Mouse (Mus musculus) large intestine, adult 2 months (tissue): ENCODE results near the gene Saa3. TPM values are rescaled to one million over a fixed set of nuclear protein-coding genes. Genes with fewer than 3 reads are reported as not detected.
"Not testable (repeated sequence)": the region's sequence is repeated elsewhere in the genome, so short reads cannot be mapped to it uniquely, and the experiment has no call there.

Experiments used
- DNase-seq: peaks from one replicate; pipeline ENCODE4 v3.0.0-alpha.2; 2012; ENCODE audit warnings: low read depth, low spot score
- WGBS: fragments of 180-500 bp; shearing (Covaris S2); methylation state at CpG from one replicate; pipeline ENCODE4 v1.1.7; 2018; 5-methylcytosine and 5-hydroxymethylcytosine counted together
- polyA plus RNA-seq: library from polyadenylated mRNA; depleted of rRNA; stranded (reverse); fragments of >200 nt; gene quantifications from 2 replicates; pipeline ENCODE4 v1.2.3, GENCODE M21; 2012; rRNA removed

Gene Saa3
- 1.7 and 4.0 TPM in 2 replicates for polyA plus RNA-seq

DNA sequence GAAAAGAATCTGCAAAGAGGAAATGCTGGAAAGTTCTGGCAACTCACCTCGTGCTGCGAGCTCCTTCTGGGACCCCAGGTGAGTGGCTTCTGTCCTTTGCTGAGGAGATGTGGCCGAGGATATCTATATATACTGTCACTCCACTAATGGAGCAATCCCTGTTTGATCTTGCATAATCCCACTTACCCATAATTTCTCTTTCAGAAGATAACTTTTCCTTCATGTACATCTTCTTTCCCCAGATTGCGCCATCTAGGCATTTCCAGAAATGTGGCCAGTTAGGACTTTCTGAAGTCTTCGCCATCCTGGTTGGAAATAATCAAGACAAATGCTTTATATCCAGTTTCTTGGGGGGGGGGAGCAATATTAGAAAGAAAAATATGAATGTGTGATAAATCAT lies at the start of gene Saa3:
Saa3 (minus strand) TSS at position 101 of the 400 bp plus-strand sequence.
- 88% methylated on average over 5 of the region's 5 CpGs for WGBS
- DNase-seq: no peak

DNA sequence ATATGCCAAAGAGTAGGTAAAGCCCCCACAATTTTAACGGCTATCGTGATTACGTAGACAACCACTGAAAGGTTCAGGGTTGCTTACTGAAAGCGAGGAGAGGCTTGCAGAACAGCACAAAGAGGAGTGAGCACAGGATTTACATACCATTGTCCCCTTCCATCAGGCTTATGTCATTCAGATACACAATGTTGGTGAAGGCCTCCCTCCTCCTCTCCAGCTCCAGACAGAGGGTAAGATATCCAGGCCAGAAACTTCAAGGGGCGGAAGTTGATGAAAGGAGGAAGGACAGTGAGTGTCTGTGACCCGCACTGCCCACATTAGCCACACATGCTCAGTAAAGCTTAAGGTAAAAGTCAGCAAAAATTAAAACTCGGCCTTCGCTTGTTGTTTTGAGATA lies 49.2 kb upstream of the Saa3 start:
- 97% methylated on average over 8 of the region's 8 CpGs for WGBS
- DNase-seq: no peak

DNA sequence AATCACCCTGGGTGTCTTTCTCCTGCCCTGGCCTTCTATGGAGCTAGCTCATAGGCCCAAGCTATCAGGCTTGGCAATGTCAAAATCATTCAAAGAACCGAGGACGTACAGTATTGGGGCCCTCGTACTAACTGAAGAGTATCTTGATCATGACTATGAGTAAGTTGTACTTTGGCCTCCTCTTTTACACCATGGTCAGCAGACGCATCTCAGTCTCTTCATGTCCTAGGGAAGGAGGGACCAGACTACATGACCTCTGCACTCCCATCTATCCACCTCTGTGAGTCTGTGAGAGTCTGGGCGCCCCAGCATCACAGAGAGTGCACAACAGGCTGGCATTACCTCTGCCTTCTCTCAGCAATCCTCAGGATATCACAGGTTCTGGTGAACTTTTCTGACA lies 47.1 kb upstream of the Saa3 start:
- WGBS: 88% methylated on average over 5 of the region's 5 CpGs
- DNase-seq: no peak

DNA sequence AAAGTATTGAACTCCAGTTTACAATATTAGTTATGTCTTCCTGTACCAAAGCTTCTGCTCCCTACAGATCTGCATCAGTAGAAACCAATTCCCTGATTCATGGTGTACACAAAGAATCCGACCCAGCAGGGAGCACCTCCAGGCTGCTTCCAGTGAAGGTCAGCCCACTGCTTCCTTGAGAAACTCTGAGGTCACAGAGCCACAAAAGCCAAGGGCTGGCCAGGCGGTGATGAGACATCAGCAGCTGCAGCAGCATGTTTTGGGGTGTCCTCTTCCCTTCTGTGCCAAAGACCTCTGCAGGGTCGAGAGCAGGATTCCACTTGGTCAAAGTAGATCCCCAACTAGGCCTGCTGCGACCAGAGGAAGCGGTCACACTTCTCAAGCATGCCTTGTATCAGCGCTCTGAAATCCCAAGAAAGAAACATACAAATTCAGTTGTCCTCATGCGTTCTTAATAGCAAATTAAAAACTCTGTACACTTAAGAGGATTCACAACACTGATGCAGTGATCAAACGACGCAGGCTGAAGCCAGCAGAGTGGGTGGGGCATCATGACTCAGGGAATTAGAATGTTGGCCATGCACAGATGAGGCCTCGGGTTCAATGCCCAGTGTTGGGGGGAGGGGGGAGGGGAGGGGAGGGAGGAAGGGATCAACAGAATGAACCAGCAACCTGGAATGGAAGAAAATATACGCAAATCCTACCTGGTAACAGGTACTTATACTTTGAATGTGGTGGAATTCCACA lies 45.7 kb upstream of the Saa3 start:
- no peak for DNase-seq
- 65% methylated on average over 11 of the region's 11 CpGs for WGBS

DNA sequence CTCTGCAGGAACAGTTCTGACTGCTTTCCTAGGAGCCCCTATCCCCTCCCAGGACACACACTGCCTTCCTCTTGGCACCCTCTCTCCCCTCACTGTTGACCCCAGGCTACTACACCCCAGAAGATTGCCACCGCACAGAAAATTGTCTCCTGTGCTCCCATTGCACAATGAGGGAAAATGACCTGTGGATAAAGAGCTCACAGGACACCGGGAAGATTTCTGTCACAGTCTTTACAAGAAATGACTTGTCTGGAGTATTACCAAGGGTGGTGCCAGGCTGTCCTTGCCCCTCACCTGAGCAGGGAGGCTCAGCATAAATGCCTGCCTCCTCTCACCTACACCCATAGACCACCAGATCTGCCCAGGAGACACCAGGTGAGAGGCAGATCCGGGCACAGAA lies 36.0 kb upstream of the Saa3 start, which contains the start of gene Saa2:
Saa2 (plus strand) TSS at position 301 of the 400 bp plus-strand sequence.
- WGBS: 56% methylated on average over 3 of the region's 3 CpGs
- DNase-seq: no peak

DNA sequence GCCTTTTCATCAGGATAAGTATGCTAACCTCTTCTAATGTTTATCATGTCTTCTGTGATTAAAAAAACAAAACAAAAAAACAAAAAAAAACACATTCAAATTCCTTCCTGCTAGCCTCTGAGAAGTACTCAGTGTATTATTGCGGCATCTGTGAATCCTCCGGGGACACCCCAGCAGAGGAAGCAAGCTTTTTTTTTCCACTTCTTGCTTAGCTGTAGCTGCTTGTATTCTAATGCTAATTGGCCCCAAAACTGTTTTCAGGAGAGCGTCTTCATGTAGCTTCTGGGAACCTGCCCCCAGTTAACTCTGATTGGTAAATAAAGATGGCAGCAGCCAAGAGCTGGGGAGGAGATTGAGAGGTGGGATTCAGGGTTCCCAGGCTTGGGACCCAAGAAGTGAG lies 33.0 kb upstream of the Saa3 start:
- DNase-seq: no peak
- WGBS: 68% methylated on average over 3 of the region's 3 CpGs

DNA sequence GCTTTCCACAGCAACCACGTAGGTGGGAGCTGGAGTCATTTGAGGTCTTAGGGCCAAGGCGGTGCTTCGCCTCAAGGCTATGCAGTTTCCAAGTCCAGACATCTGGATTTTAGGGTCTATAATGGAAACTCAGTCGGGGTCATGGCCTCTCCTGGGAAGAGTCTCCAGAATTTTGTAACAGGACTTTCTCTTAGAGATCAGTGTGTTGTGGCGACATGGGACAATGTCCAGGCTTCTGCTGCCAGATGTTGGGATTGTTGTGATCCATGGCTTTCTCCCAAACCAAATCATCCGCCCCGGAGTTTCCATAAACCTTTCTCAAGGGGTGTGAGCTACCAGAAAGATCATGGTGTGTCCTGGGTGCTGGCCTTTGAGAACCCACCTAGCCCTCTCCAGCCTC lies 30.9 kb upstream of the Saa3 start:
- 65% methylated on average over 7 of the region's 7 CpGs for WGBS
- no peak for DNase-seq

DNA sequence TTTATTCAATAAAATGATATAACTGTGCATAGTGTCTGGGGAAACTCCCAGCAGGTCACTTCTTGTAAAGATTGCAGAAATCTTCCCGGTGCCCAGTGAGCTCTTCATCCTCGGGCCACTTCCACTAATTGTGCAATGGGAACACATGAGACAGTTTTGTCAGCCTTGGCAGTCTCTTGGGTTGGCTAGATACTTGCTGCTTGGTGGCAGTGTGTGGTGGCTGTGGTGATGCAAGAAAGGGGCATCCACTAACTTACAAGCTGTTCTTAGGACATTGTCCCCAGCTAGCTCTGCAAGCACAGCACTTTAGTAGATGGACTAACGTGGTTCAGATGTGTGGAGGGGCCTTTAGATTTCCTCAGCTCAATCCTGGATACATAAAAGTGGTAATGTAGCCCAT lies 30.3 kb upstream of the Saa3 start:
- WGBS: 69% methylated on average over 3 of the region's 3 CpGs
- no peak for DNase-seq

DNA sequence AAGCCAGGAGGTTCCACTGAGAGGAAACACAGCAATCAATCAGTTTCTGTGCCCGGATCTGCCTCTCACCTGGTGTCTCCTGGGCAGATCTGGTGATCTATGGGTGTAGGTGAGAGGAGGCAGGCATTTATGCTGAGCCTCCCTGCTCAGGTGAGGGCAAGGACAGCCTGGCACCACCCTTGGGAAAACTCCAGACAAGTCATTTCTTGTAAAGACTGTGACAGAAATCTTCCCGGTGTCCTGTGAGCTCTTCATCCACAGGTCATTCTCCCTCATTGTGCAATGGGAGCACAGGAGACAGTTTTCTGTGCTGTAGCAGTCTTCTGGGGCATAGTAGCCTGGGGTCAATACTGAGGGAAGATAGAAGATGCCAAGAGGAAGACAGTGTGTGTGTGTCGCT lies 27.4 kb upstream of the Saa3 start, which contains the start of gene Saa1:
Saa1 (minus strand) TSS at position 101 of the 400 bp plus-strand sequence.
- not testable (repeated sequence) for DNase-seq
- 56% methylated on average over 3 of the region's 3 CpGs for WGBS

DNA sequence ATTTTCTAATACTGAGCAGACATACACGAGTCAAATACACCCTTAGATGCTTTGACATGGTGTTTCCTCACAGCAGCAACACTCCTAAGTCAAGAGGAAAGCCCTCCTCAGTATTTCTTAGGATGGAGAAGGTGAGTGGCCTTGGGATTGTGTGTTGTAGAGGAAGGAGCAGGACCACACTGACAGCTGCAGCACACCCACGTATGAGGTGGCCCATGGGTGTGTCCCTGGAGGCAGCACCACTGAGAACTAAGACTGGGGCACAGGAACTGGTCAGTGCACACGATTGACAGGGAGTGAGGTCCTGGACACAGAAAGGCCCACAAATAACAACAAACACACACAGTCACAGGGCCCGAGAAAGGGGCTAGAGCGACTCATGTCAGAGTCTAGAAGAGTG lies 24.5 kb upstream of the Saa3 start:
- WGBS: 64% methylated on average over 5 of the region's 5 CpGs
- not testable (repeated sequence) for DNase-seq

DNA sequence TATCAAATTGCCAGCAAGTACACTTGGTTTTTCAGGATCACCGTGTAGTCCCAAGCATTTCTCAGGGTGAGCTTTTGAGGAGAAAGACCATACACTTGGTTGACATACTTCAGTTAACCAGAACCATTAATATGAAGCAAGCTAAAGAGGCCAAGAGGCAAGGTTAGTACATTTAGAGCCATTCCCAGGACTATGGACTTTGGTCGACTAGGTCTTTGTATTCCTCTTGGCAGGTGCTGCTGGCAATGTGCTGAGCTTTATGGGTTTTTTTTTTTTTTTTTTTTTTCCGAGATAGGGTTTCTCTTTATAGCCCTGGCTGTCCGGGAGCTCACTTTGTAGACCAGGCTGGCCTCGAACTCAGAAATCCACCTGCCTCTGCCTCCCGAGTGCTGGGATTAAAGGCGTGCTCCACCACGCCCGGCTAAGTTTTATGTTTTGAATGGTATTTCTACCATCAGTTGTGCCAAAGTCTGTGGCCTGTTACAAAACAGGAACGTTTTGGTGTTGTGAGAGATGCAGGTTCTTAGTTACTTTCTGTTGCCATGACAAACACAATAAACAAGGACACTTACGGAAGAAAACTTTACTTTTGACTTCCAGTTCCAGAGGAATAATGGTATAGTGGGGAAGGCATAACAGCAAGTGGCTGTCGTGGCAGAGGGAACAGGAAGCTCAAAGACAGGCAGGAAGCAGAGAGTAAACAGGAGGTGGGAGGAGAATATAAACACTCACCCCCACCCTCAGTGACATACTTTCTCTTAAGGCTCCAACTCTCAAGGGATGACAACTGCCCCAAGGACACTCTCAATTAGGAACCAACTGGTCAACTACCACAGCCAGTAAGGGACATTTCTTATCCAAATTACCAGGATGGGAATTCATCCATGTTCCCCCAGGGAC lies 23.3 kb upstream of the Saa3 start:
- 25% methylated on average over 12 of the region's 12 CpGs for WGBS
- DNase-seq: peak; percentile 85

DNA sequence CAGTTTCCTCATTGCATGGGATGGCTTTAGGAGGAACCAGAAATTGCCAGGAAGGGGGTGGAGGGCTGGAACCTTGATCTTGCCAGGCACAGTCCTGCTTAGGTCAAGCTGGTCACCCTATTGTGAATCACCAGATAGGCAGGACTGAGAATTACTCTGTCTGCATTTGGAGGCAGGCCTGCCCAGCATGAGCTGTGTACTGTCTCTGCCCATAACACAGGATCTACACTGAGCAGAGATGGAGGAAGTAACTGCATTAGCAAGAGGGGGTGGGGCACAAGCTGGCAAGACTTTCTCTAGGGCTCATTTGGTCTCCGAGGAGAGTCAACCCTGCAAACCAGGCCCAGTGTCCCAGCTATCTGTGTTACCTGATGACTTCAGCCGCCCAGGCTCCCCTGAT lies 19.5 kb upstream of the Saa3 start:
- peak; percentile 73 for DNase-seq

DNA sequence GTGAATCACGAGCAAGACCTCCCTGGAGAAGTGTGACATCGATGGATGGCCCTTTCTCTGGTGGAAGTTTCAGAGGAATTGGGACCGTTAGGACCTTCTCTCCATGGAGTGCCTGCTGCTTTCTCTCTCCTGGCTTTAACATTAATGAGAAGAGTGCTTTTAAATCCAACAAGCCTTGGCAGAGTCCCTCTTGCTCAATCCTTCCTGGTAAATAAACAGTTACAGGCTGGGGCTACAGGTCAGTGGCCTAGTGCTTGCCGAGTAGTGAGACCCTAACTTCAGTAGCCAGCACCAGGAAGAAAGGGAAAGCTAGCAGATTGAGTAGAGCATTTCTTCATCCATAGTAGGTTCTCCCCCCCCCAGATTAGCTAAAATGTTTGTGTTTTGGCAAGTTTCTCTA lies 17.0 kb upstream of the Saa3 start, which contains the start of gene Saa4:
Saa4 (minus strand) TSS at position 146 of the 400 bp plus-strand sequence.
- WGBS: 84% methylated on average over 4 of the region's 4 CpGs
- no peak for DNase-seq

More for the DNA sequence above, 19.5 kb upstream of the Saa3 start:
- WGBS: 60% methylated on average over 2 of the region's 2 CpGs

DNA sequence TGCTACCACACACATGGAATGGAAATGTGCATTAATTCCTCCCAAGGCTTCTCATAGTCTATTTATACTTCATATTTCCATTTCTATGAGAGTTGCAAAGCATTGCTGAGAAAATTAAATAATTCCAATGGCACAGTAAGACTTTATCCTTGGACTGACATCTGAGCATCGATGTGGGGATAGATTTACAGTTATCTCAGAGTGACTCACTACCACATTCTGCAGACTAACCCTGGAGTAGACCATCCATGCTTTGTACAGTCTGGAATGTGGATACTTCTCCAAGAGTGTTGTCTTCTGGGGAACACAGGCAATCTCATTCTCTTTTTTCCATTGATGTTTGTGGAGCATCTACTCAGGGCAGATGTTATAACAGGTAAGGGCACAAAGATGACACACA lies 12.1 kb upstream of the Saa3 start:
- WGBS: 75% methylated on average over 1 of the region's 1 CpGs

DNA sequence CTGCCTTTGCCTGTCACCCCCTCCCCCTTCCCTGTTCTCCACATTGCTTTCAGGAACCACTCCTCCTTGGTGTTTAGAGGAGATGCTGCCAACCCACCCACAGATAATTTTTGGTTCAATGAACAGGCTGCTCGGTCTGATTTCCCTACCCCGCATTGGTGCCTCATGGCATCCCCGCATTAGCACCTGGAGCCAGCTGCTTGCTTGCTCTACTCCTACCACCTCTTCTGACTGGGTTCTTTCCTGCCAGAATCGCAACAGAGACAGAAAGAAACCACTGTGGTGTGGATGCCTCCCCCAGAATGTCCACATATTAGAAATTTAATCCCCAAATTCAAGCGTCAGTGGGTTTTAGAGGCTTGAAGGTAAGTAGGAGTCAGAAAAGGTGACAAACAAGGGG lies 8.9 kb upstream of the Saa3 start:
- DNase-seq: no peak
- WGBS: 83% methylated on average over 5 of the region's 5 CpGs

More for the DNA sequence above, 12.1 kb upstream of the Saa3 start:
- DNase-seq: no peak

DNA sequence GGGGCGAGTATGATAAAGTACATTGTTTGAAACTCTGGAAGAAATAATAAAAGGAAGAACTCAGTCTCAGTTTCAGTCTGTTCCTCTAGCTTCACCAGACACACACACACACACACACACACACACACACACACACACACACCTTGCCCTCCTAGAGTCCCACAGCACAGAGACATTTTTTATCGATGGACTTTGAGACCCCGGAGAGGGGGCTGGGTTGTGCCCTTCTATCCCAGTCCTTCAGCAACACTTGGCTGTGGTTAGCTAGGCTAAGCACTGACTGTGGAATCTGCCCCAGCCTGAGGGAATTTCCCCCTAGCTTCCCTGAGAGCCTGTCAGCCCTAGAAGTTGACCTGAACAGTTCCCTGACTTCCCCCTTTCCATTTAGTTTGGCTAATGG lies 8.3 kb upstream of the Saa3 start:
- no peak for DNase-seq
- WGBS: 52% methylated on average over 3 of the region's 3 CpGs

DNA sequence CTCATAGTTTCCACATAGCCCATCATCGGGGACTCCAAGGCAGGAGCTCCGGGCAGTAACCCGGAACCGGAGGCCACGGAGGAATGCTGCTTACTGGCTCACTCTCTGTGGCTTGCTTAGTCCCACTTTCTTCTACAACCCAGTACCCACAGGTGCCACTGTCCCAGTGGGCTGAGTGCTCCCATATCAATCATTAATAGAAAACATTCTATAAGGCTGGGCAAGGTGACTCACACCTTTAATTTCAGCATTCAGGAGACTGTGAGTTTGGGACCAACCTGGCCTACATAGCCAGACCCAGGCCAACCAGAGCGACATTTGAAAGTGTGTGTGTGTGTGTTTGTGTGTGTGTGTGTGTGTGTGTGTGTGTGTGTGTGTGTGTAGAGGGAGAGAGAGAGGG lies 7.9 kb upstream of the Saa3 start:
- 86% methylated on average over 6 of the region's 6 CpGs for WGBS
- DNase-seq: no peak

DNA sequence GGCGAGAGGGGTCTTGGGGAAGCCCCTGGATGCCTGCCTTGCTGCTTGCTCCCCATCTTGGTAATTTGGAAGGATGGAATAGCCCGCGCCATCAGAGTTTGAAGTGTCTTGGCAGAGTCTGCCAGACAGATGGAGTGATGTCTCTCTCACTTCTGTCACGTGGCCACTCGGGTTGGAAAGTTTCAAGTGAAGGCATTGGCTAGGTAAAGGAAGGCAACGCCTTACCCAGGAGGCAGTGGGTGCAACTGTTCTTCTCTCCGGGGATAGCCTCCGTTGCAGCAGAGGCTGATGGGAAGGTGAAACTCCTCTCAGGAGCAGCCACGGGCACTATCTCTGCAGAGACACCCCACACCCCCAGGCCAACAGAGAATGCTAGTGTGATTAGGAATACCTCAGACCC lies 5.0 kb upstream of the Saa3 start:
- WGBS: 83% methylated on average over 9 of the region's 9 CpGs
- DNase-seq: no peak

DNA sequence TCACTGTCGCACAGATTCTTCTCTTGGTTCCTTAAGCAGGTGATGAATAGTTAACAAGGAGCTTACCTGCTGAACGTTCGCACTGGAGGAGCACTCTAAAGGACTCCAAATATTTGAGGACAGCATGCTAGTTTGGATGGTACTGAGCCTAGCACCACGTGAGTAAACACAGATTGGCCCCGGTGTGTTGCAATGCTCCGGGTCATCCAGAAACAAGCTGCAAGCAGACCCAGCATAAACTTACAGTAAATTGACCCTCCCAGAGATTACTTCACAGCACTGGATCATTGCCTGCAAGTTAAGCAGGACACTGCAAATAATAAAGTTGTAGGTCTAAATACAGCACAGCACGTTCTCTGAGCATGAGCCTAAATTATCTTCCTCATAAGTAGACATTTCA lies 4.0 kb upstream of the Saa3 start:
- WGBS: 22% methylated on average over 7 of the region's 7 CpGs
- no peak for DNase-seq

DNA sequence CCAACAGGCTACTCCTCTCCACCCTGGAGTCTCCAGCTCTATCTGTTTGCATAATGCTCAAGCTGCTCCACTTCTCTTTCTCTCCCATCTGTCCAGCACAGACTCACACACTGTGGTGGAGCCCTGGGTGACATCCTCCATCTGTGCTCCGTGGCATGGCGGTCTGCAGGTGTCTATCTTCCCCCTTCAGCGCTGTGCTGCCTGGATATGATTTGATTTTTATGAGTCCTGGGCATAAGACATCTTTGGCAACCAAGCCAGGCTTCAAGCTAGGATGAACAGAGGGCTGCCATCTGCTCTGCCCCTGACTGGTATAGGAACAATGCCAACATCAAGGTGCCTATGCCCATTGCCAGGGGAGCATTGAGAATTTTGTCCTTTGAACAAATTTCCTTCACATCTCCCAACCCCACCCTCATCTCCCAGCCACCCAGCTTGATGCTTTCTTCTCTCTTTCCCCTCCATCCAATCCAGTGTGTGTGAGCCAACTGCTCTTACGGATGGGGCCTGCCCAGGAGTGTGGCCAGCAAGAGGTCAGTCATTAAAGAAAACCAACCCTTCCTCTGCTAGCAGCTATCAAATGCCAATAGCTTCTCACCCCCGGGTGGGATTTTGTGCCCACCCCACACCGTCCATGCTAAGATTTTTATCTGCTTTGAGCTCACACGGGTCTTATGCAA lies 3.2 kb upstream of the Saa3 start:
- WGBS: 85% methylated on average over 7 of the region's 7 CpGs

More for the DNA sequence above, 3.2 kb upstream of the Saa3 start:
- DNase-seq: no peak
